Mouse (Mus musculus) forebrain, embryonic 12.5 days (tissue): ENCODE results near the gene Haus6. TPM values are rescaled to one million over a fixed set of nuclear protein-coding genes. Genes with fewer than 3 reads are reported as not detected.

Experiments
- ATAC-seq: fragments of 200-750 bp; cut with Nextera tagmentation; 2 replicates; pipeline ENCODE4 v1.8.0; 2017; ENCODE audit warnings: moderate TSS enrichment; ENCODE audit not compliant: low FRiP score
- H3K27ac ChIP-seq: fragments of 300-500 bp; sonication (generic); 2 replicates; pipeline ENCODE4 v1.5.1; 2016; ENCODE audit warnings: mild to moderate bottlenecking
- H3K27me3 ChIP-seq: fragments of 300-500 bp; sonication (generic); 2 replicates; pipeline ENCODE4 v1.6.1; 2016; ENCODE audit warnings: mild to moderate bottlenecking
- H3K36me3 ChIP-seq: fragments of 300-500 bp; sonication (generic); replicated peaks from 2 replicates; pipeline ENCODE4 v1.6.1; 2016; ENCODE audit warnings: mild to moderate bottlenecking
- H3K4me1 ChIP-seq: fragments of 300-500 bp; sonication (generic); 2 replicates; pipeline ENCODE4 v1.6.1; 2016
- H3K4me2 ChIP-seq: fragments of 300-500 bp; sonication (generic); 2 replicates; pipeline ENCODE4 v1.6.1; 2016; ENCODE audit warnings: mild to moderate bottlenecking, moderate library complexity
- H3K4me3 ChIP-seq: fragments of 300-500 bp; sonication (generic); replicated peaks from 2 replicates; pipeline ENCODE4 v1.5.1; 2016; ENCODE audit warnings: mild to moderate bottlenecking
- H3K9ac ChIP-seq: fragments of 300-500 bp; sonication (generic); 2 replicates; pipeline ENCODE4 v1.6.1; 2016; ENCODE audit warnings: mild to moderate bottlenecking
- H3K9me3 ChIP-seq: fragments of 300-500 bp; sonication (generic); 2 replicates; pipeline ENCODE4 v1.6.1; 2016
- WGBS: fragments of 180-500 bp; shearing (Covaris S2); methylation state at CpG from one replicate; pipeline ENCODE4 v1.1.7; 2016; 5-methylcytosine and 5-hydroxymethylcytosine counted together
- polyA plus RNA-seq: library from polyadenylated mRNA; unstranded; fragments of >200 nt; fragmentation: Nextera tagmentation; extraction: Ambion mirVana; gene quantifications from 2 replicates; pipeline ENCODE4 v1.2.1, GENCODE M21; 2016

Haus6 gene
- polyA plus RNA-seq, 1 experiment from 2014 or later, result 27.4 TPM

GRCm38 (mm10) chr4:86558228-86558627 is 53.6 kb downstream of the Haus6 start, which contains the start of gene Saxo1:
TSS of gene Saxo1 (minus strand) at chr4:86558328.
- Histone ChIP-seq H3K4me3 (no peak within 1 kb of the TSS), H3K4me2 (no peak within 1 kb of the TSS), H3K27me3 (no peaks in the 10 kb centered on the region), H3K4me1 (no peaks in the 10 kb centered on the region), H3K9me3 (no peaks in the 10 kb centered on the region), H3K36me3 (no peaks in the 10 kb centered on the region), H3K9ac (no peak within 1 kb of the TSS), H3K27ac (no peak within 1 kb of the TSS)
- WGBS, result 88% methylated on average over 7 of the region's 7 CpGs
- no peak for ATAC-seq

GRCm38 (mm10) chr4:86557371-86557770 is 54.5 kb downstream of the Haus6 start:
- H3K4me3 ChIP-seq, result no peak overlapping the region
- H3K27me3 ChIP-seq, result no peaks in the 10 kb centered on the region
- H3K4me1 ChIP-seq, result no peaks in the 10 kb centered on the region
- no peak overlapping the region for H3K27ac ChIP-seq
- H3K9me3 ChIP-seq, result no peaks in the 10 kb centered on the region
- 67% methylated on average over 7 of the region's 7 CpGs for WGBS
- H3K36me3 ChIP-seq, result no peaks in the 10 kb centered on the region
- H3K4me2 ChIP-seq, result no peak overlapping the region
- ATAC-seq, result no peak
- H3K9ac ChIP-seq, result no peak overlapping the region

- no peak overlapping the region for H3K4me2 ChIP-seq
- H3K27me3 ChIP-seq, result no peaks in the 10 kb centered on the region
- no peak overlapping the region for H3K4me3 ChIP-seq
- no peak overlapping the region for H3K9ac ChIP-seq
- ATAC-seq, result peak; percentile 63; the same call in 1 of the 2 replicates
- no peak overlapping the region for H3K27ac ChIP-seq
- no peaks in the 10 kb centered on the region for H3K9me3 ChIP-seq
- WGBS, result 24% methylated on average over 6 of the region's 6 CpGs
- H3K36me3 ChIP-seq, result no peaks in the 10 kb centered on the region
- H3K4me1 ChIP-seq, result no peaks in the 10 kb centered on the region
Measured at GRCm38 (mm10) chr4:86555035-86555707, 56.7 kb downstream of the Haus6 start.

- WGBS, result 89% methylated on average over 9 of the region's 9 CpGs
- H3K27me3 ChIP-seq, result no peaks in the 10 kb centered on the region
- no peak for ATAC-seq
Measured at GRCm38 (mm10) chr4:86548332-86548731, 63.5 kb downstream of the Haus6 start.

GRCm38 (mm10) chr4:86545615-86546014 is 66.2 kb downstream of the Haus6 start:
- H3K9ac ChIP-seq, result no peak overlapping the region
- H3K27me3 ChIP-seq, result no peaks in the 10 kb centered on the region
- no peak for ATAC-seq
- H3K36me3 ChIP-seq, result no peaks in the 10 kb centered on the region
- no peak overlapping the region for H3K4me3 ChIP-seq
- H3K27ac ChIP-seq, result no peak overlapping the region
- no peak overlapping the region for H3K4me2 ChIP-seq
- 62% methylated on average over 5 of the region's 5 CpGs for WGBS
- no peaks in the 10 kb centered on the region for H3K9me3 ChIP-seq
- peaks cover 5% of the 10 kb centered on the region; the same call in 1 of the 2 replicates for H3K4me1 ChIP-seq

More at GRCm38 (mm10) chr4:86548332-86548731, 63.5 kb downstream of the Haus6 start:
- H3K9ac ChIP-seq, result no peak overlapping the region
- no peaks in the 10 kb centered on the region for H3K36me3 ChIP-seq
- H3K4me3 ChIP-seq, result no peak overlapping the region
- no peaks in the 10 kb centered on the region for H3K9me3 ChIP-seq
- no peak overlapping the region for H3K27ac ChIP-seq
- H3K4me2 ChIP-seq, result no peak overlapping the region
- H3K4me1 ChIP-seq, result peaks cover 5% of the 10 kb centered on the region; the same call in 1 of the 2 replicates

GRCm38 (mm10) chr4:86543999-86544398 is 67.9 kb downstream of the Haus6 start:
- H3K9me3 ChIP-seq, result no peaks in the 10 kb centered on the region
- no peaks in the 10 kb centered on the region for H3K36me3 ChIP-seq
- H3K4me3 ChIP-seq, result no peak overlapping the region
- ATAC-seq, result no peak
- WGBS, result 62% methylated on average over 3 of the region's 3 CpGs
- no peak overlapping the region for H3K9ac ChIP-seq
- peaks cover 5% of the 10 kb centered on the region; the same call in 1 of the 2 replicates for H3K4me1 ChIP-seq
- no peak overlapping the region for H3K27ac ChIP-seq
- H3K4me2 ChIP-seq, result no peak overlapping the region
- no peaks in the 10 kb centered on the region for H3K27me3 ChIP-seq

GRCm38 (mm10) chr4:86541573-86541972 is 70.3 kb downstream of the Haus6 start:
- Histone ChIP-seq H3K9me3 (no peaks in the 10 kb centered on the region), H3K36me3 (no peaks in the 10 kb centered on the region), H3K9ac (no peak overlapping the region), H3K4me2 (no peak overlapping the region), H3K27me3 (no peaks in the 10 kb centered on the region), H3K27ac (no peak overlapping the region), H3K4me3 (no peak overlapping the region), H3K4me1 (peaks cover 5% of the 10 kb centered on the region; the same call in 1 of the 2 replicates)
- 78% methylated on average over 1 of the region's 1 CpGs for WGBS
- ATAC-seq, result no peak

GRCm38 (mm10) chr4:86538936-86539335 is 72.9 kb downstream of the Haus6 start:
- Histone ChIP-seq H3K9ac (no peak overlapping the region), H3K4me1 (peaks cover 3% of the 10 kb centered on the region; the same call in 1 of the 2 replicates), H3K4me3 (no peak overlapping the region), H3K4me2 (no peak overlapping the region), H3K36me3 (no peaks in the 10 kb centered on the region), H3K27me3 (no peaks in the 10 kb centered on the region), H3K27ac (no peak overlapping the region), H3K9me3 (no peaks in the 10 kb centered on the region)
- 95% methylated on average over 5 of the region's 5 CpGs for WGBS
- ATAC-seq, result no peak

- H3K4me3 ChIP-seq, result no peak overlapping the region
- no peak overlapping the region for H3K9ac ChIP-seq
- H3K27ac ChIP-seq, result no peak overlapping the region
- no peak for ATAC-seq
- H3K4me2 ChIP-seq, result no peak overlapping the region
- H3K27me3 ChIP-seq, result no peaks in the 10 kb centered on the region
- no peaks in the 10 kb centered on the region for H3K4me1 ChIP-seq
- H3K36me3 ChIP-seq, result no peaks in the 10 kb centered on the region
- H3K9me3 ChIP-seq, result no peaks in the 10 kb centered on the region
- WGBS, result 46% methylated on average over 4 of the region's 4 CpGs
Measured at GRCm38 (mm10) chr4:86537972-86538371, 73.9 kb downstream of the Haus6 start.

GRCm38 (mm10) chr4:86534091-86534481 is 77.8 kb downstream of the Haus6 start:
- no peak overlapping the region for H3K4me2 ChIP-seq
- no peaks in the 10 kb centered on the region for H3K36me3 ChIP-seq
- no peak overlapping the region for H3K9ac ChIP-seq
- no peak overlapping the region for H3K4me3 ChIP-seq
- no peak overlapping the region for H3K27ac ChIP-seq
- ATAC-seq, result no peak
- no peaks in the 10 kb centered on the region for H3K4me1 ChIP-seq
- WGBS, result 81% methylated on average over 5 of the region's 5 CpGs
- H3K27me3 ChIP-seq, result no peaks in the 10 kb centered on the region
- H3K9me3 ChIP-seq, result no peaks in the 10 kb centered on the region

- Histone ChIP-seq H3K4me2 (no peak overlapping the region), H3K9me3 (no peaks in the 10 kb centered on the region), H3K4me3 (no peak overlapping the region), H3K27me3 (no peaks in the 10 kb centered on the region), H3K4me1 (no peaks in the 10 kb centered on the region), H3K36me3 (no peaks in the 10 kb centered on the region), H3K27ac (no peak overlapping the region), H3K9ac (no peak overlapping the region)
- no peak for ATAC-seq
- WGBS, result 82% methylated on average over 8 of the region's 8 CpGs
Measured at GRCm38 (mm10) chr4:86533406-86534090, 78.3 kb downstream of the Haus6 start.

- H3K4me1 ChIP-seq, result no peaks in the 10 kb centered on the region
- WGBS, result 72% methylated on average over 6 of the region's 6 CpGs
- no peak overlapping the region for H3K9ac ChIP-seq
- no peaks in the 10 kb centered on the region for H3K36me3 ChIP-seq
- no peaks in the 10 kb centered on the region for H3K27me3 ChIP-seq
- ATAC-seq, result no peak
- no peak overlapping the region for H3K4me3 ChIP-seq
- no peaks in the 10 kb centered on the region for H3K9me3 ChIP-seq
- H3K27ac ChIP-seq, result no peak overlapping the region
- H3K4me2 ChIP-seq, result no peak overlapping the region
Measured at GRCm38 (mm10) chr4:86529161-86529560, 82.7 kb downstream of the Haus6 start.
